Mouse (Mus musculus): ENCODE measurements around the gene Tex14. TPM values are rescaled to one million over a fixed set of nuclear protein-coding genes. Genes with fewer than 3 reads are reported as not detected.

The Tex14 gene
- polyA plus RNA-seq, 1 experiment from 2014 or later, result not detected

DNA sequence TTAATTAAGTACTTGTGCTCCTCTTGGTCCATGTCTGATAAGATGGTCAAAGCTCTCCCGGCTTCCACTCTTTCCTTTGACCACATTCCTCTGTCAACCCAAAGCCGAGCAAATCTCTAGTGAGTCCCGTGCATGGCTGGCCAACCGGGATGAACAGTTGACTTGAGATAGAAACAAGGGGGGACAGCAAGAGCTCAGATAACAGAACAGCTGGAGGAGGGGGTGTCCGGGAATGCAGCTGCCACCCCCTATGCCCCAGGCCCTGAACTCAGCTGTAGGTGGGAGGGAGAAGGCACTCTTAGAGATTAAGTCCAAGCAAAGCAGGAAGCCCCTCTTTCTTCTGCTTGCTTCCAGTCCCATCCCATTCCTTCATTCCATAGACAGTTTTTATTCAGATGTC is 165.9 kb downstream of the Tex14 start:
- Histone ChIP-seq H3K27me3 (ENCODE audit: control insufficient read depth, insufficient read depth, low read length) (no peaks in the 10 kb centered on the region), H3K4me3 (ENCODE audit: low read depth, low read length) (no peak overlapping the region), H3K9me3 (ENCODE audit: control insufficient read depth, low read depth, low read length) (no peaks in the 10 kb centered on the region), H3K4me2 (replicated peaks; ENCODE audit: low read depth, low read length) (no peak overlapping the region), H3K27ac (ENCODE audit: low read length) (no peak overlapping the region), H3K36me3 (ENCODE audit: control insufficient read depth, insufficient read depth, low read length) (no peaks in the 10 kb centered on the region), H3K4me1 (ENCODE audit: control insufficient read depth, insufficient read depth, low read length) (no peaks in the 10 kb centered on the region), H3K9ac (replicated peaks; ENCODE audit: low read depth, low read length) (no peak overlapping the region)
- no peak for ATAC-seq (ENCODE audit: insufficient number of reproducible peaks, insufficient read depth, low FRiP score, low read depth)
- WGBS, result 73% methylated on average over 5 of the region's 5 CpGs

DNA sequence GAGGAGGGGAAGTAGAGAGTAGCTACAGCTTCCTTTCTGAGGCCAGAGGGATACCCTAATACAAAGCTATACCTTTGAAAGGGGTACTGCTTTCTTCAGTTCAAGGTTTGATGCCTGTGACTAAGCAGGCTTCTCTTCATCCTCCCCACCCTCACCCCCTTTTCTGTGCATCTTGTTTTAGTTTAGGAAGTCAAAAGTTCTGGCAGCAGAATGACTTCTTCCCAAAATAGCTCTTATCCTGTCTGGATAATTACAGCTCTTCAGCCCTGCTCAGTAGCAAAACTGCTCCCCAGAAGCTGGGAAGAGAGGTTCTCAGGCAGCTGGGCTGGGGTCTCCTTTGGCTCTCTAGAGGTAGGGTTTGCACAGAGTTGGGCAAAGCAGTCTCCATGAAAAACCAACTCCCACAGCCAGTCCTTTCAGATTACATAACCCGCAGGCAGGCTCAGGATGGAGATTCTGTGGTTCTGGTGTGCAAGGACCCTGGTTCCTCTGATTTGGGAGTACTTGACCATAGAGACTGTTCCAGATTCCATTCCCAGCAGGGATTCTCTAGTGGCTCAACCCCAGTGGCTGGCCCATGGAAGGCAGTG is 166.6 kb downstream of the Tex14 start:
- no peak overlapping the region for H3K27ac ChIP-seq (ENCODE audit: low read length)
- H3K27me3 ChIP-seq (ENCODE audit: control insufficient read depth, insufficient read depth, low read length), result no peaks in the 10 kb centered on the region
- 85% methylated on average over 1 of the region's 1 CpGs for WGBS
- no peaks in the 10 kb centered on the region for H3K36me3 ChIP-seq (ENCODE audit: control insufficient read depth, insufficient read depth, low read length)
- H3K4me3 ChIP-seq (ENCODE audit: low read depth, low read length), result no peak overlapping the region
- no peak overlapping the region for H3K4me2 ChIP-seq (replicated peaks; ENCODE audit: low read depth, low read length)
- H3K4me1 ChIP-seq (ENCODE audit: control insufficient read depth, insufficient read depth, low read length), result no peaks in the 10 kb centered on the region
- no peak for ATAC-seq (ENCODE audit: insufficient number of reproducible peaks, insufficient read depth, low FRiP score, low read depth)
- no peak overlapping the region for H3K9ac ChIP-seq (replicated peaks; ENCODE audit: low read depth, low read length)
- no peaks in the 10 kb centered on the region for H3K9me3 ChIP-seq (ENCODE audit: control insufficient read depth, low read depth, low read length)

- Histone ChIP-seq H3K9ac (replicated peaks; ENCODE audit: low read depth, low read length) (no peak overlapping the region), H3K4me1 (ENCODE audit: control insufficient read depth, insufficient read depth, low read length) (peaks cover 7% of the 10 kb centered on the region; the same call in 1 of the 2 replicates), H3K9me3 (ENCODE audit: control insufficient read depth, low read depth, low read length) (no peaks in the 10 kb centered on the region), H3K4me2 (replicated peaks; ENCODE audit: low read depth, low read length) (no peak overlapping the region), H3K4me3 (ENCODE audit: low read depth, low read length) (no peak overlapping the region), H3K27me3 (ENCODE audit: control insufficient read depth, insufficient read depth, low read length) (no peaks in the 10 kb centered on the region), H3K36me3 (ENCODE audit: control insufficient read depth, insufficient read depth, low read length) (no peaks in the 10 kb centered on the region), H3K27ac (ENCODE audit: low read length) (no peak overlapping the region)
- WGBS, result 76% methylated on average over 7 of the region's 7 CpGs
- no peak for ATAC-seq (ENCODE audit: insufficient number of reproducible peaks, insufficient read depth, low FRiP score, low read depth)
Observed at GRCm38 (mm10) chr11:87573751-87574150, 168.9 kb downstream of the Tex14 start.

DNA sequence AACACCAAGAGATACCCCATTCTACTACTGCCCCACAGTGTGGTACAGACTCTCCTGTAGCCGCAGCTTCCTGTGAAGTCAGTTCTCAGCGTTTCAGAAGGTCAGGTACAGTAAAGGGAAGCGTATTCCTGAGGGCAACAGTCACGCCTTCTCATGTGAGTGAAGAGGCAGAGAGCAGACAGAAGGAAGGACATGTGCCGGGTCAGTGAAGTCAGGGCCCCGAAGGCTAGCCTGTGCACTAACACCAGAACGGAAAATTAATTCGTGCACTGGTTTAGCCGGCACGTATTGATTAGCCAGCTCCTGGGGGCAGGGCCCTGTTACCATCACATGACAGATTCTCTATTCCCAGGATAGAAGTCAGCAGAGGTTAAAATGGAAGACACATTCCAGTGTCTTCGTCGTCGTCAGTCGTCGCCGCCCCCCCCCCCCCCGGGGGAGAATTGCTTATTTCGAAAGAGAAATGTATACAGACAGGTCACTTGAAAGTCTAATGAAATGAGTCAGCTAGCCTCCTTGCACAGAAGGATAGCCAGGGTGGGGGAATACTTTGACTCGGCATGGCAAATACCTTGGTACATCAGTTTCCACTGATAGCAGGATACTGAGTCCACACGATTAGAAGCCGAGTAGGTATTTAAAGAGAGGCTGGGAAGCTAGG is 169.8 kb downstream of the Tex14 start:
- Histone ChIP-seq H3K9ac (replicated peaks; ENCODE audit: low read depth, low read length) (no peak overlapping the region), H3K27ac (ENCODE audit: low read length) (no peak overlapping the region), H3K4me1 (ENCODE audit: control insufficient read depth, insufficient read depth, low read length) (peaks cover 7% of the 10 kb centered on the region; the same call in 1 of the 2 replicates), H3K27me3 (ENCODE audit: control insufficient read depth, insufficient read depth, low read length) (no peaks in the 10 kb centered on the region), H3K4me2 (replicated peaks; ENCODE audit: low read depth, low read length) (no peak overlapping the region), H3K9me3 (ENCODE audit: control insufficient read depth, low read depth, low read length) (no peaks in the 10 kb centered on the region), H3K4me3 (ENCODE audit: low read depth, low read length) (no peak overlapping the region), H3K36me3 (ENCODE audit: control insufficient read depth, insufficient read depth, low read length) (no peaks in the 10 kb centered on the region)
- 52% methylated on average over 21 of the region's 21 CpGs for WGBS
- no peak for ATAC-seq (ENCODE audit: insufficient number of reproducible peaks, insufficient read depth, low FRiP score, low read depth)

- Histone ChIP-seq H3K27me3 (ENCODE audit: control insufficient read depth, insufficient read depth, low read length) (no peaks in the 10 kb centered on the region), H3K9ac (replicated peaks; ENCODE audit: low read depth, low read length) (no peak overlapping the region; the same call in 1 of the 2 replicates), H3K27ac (ENCODE audit: low read length) (no peak overlapping the region), H3K36me3 (ENCODE audit: control insufficient read depth, insufficient read depth, low read length) (no peaks in the 10 kb centered on the region), H3K4me3 (ENCODE audit: low read depth, low read length) (peak overlapping the region; percentile 38), H3K9me3 (ENCODE audit: control insufficient read depth, low read depth, low read length) (no peaks in the 10 kb centered on the region), H3K4me1 (ENCODE audit: control insufficient read depth, insufficient read depth, low read length) (peaks cover 7% of the 10 kb centered on the region; the same call in 1 of the 2 replicates), H3K4me2 (replicated peaks; ENCODE audit: low read depth, low read length) (peak overlapping the region; percentile 81)
- no peak for ATAC-seq (ENCODE audit: insufficient number of reproducible peaks, insufficient read depth, low FRiP score, low read depth)
- 25% methylated on average over 6 of the region's 6 CpGs for WGBS
Observed at GRCm38 (mm10) chr11:87577601-87578248, 172.9 kb downstream of the Tex14 start.

DNA sequence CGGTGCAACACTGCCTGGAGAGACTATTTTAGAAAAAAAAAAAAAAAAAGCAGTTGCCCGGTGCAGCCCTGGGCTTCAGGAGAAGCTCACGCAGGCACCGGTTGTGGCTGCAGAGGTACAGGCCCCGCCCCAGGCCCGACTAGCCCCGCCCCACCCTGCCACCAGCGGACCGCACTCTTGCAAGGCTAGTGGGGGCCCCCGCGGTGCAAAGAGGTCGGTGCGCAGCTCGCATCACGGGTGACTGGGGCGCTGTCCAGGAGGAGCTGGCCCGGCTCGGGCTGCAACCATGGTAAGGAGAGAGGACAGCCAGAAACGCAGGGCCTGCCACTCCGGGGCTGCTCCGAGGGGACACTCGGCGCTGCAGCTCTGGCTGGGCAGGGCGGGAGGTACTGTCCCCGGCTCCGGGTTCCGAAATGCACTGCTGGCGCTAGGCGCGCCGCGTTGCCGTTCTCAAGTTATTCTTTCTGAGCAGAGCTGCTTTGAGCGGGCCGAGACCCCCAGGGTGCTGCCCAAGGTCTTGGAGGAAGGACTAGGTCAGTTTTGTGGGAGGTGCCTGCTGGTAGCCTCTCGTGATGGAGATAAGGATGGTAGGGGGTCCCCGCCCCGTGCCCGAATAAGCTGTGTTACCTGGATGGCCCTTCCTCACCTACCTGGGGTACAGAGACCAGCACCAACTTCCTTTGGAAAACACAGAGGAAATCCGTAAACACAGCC is 173.5 kb downstream of the Tex14 start:
- ATAC-seq (ENCODE audit: insufficient number of reproducible peaks, insufficient read depth, low FRiP score, low read depth), result peak; percentile 75; the same call in 1 of the 2 replicates
- peak overlapping the region; percentile 38 for H3K4me3 ChIP-seq (ENCODE audit: low read depth, low read length)
- under 1% methylated on average over 40 of the region's 40 CpGs for WGBS
- no peak overlapping the region; the same call in 1 of the 2 replicates for H3K9ac ChIP-seq (replicated peaks; ENCODE audit: low read depth, low read length)
- H3K27ac ChIP-seq (ENCODE audit: low read length), result no peak overlapping the region
- no peaks in the 10 kb centered on the region for H3K9me3 ChIP-seq (ENCODE audit: control insufficient read depth, low read depth, low read length)
- H3K4me1 ChIP-seq (ENCODE audit: control insufficient read depth, insufficient read depth, low read length), result peaks cover 7% of the 10 kb centered on the region; the same call in 1 of the 2 replicates
- H3K4me2 ChIP-seq (replicated peaks; ENCODE audit: low read depth, low read length), result peak overlapping the region; percentile 81
- no peaks in the 10 kb centered on the region for H3K27me3 ChIP-seq (ENCODE audit: control insufficient read depth, insufficient read depth, low read length)
- H3K36me3 ChIP-seq (ENCODE audit: control insufficient read depth, insufficient read depth, low read length), result no peaks in the 10 kb centered on the region

DNA sequence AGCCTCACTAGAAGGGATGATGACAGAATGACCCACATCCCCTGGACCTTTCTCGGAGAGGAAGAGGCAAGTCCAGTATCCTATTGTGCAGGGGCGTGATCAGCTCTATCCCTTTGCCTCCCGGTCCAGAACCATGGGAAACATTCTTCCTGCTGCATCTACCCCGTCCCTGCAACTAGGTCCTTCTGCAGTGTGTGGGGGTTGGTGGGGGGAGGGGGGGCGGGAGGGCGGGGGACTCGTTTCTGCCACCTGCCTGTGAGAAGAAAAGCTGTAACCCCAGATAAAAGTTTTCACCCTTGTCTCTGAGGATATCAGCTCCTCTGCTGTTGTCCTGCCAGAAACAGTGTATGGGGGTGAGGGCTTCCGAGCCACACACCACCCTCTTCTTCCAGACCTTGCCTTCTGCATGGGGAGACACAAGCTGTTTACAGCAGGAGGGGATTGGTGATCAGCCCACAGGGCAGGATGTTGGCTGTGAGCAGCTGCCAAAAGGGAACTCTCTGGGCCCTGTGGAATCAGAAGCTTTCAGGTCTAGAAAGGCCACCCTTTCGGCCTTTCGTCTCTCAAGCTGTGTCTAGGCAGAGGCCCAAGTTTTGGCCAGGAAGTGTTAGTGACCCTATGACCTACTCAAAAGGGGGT is 174.2 kb downstream of the Tex14 start:
- Histone ChIP-seq H3K4me1 (ENCODE audit: control insufficient read depth, insufficient read depth, low read length) (peaks cover 7% of the 10 kb centered on the region; the same call in 1 of the 2 replicates), H3K4me3 (ENCODE audit: low read depth, low read length) (peak overlapping the region; percentile 38), H3K27me3 (ENCODE audit: control insufficient read depth, insufficient read depth, low read length) (no peaks in the 10 kb centered on the region), H3K36me3 (ENCODE audit: control insufficient read depth, insufficient read depth, low read length) (no peaks in the 10 kb centered on the region), H3K27ac (ENCODE audit: low read length) (no peak overlapping the region), H3K9me3 (ENCODE audit: control insufficient read depth, low read depth, low read length) (no peaks in the 10 kb centered on the region), H3K4me2 (replicated peaks; ENCODE audit: low read depth, low read length) (peak overlapping the region; percentile 81), H3K9ac (replicated peaks; ENCODE audit: low read depth, low read length) (no peak overlapping the region)
- ATAC-seq (ENCODE audit: insufficient number of reproducible peaks, insufficient read depth, low FRiP score, low read depth), result no peak; the same call in 1 of the 2 replicates
- 21% methylated on average over 10 of the region's 10 CpGs for WGBS

DNA sequence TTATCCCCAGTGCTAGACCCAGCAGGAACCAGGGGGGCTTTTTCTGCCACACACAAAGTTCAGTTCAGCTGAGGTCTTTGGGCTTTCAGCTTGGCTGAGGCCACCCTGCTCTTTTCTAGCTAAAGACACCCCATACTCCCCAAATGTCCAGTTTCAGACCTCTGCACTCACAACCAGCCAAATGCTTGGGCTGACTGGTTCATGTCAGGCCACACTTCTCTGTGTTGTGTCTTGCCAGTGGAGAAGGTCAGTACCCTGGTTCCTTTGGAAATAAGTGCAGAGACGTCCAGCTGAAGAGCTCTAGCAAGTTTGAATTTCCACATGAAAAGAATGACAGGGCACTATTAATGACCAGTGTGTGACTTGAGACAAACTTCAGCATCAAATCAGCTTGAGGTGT is 174.8 kb downstream of the Tex14 start:
- peaks cover 8% of the 10 kb centered on the region; the same call in 1 of the 2 replicates for H3K4me1 ChIP-seq (ENCODE audit: control insufficient read depth, insufficient read depth, low read length)
- no peak overlapping the region for H3K4me2 ChIP-seq (replicated peaks; ENCODE audit: low read depth, low read length)
- H3K9me3 ChIP-seq (ENCODE audit: control insufficient read depth, low read depth, low read length), result no peaks in the 10 kb centered on the region
- no peak for ATAC-seq (ENCODE audit: insufficient number of reproducible peaks, insufficient read depth, low FRiP score, low read depth)
- H3K9ac ChIP-seq (replicated peaks; ENCODE audit: low read depth, low read length), result no peak overlapping the region
- H3K36me3 ChIP-seq (ENCODE audit: control insufficient read depth, insufficient read depth, low read length), result no peaks in the 10 kb centered on the region
- H3K4me3 ChIP-seq (ENCODE audit: low read depth, low read length), result no peak overlapping the region
- H3K27me3 ChIP-seq (ENCODE audit: control insufficient read depth, insufficient read depth, low read length), result no peaks in the 10 kb centered on the region
- H3K27ac ChIP-seq (ENCODE audit: low read length), result no peak overlapping the region
- 53% methylated on average over 1 of the region's 1 CpGs for WGBS
